Mouse (Mus musculus): ENCODE measurements at regions not wholly inside any gene's neighbourhood (a gene's known extent, or its start where the extent isn't known, plus 50 kb on each side); places are given as distances from the start of the nearest gene placed in this dataset.

DNA sequence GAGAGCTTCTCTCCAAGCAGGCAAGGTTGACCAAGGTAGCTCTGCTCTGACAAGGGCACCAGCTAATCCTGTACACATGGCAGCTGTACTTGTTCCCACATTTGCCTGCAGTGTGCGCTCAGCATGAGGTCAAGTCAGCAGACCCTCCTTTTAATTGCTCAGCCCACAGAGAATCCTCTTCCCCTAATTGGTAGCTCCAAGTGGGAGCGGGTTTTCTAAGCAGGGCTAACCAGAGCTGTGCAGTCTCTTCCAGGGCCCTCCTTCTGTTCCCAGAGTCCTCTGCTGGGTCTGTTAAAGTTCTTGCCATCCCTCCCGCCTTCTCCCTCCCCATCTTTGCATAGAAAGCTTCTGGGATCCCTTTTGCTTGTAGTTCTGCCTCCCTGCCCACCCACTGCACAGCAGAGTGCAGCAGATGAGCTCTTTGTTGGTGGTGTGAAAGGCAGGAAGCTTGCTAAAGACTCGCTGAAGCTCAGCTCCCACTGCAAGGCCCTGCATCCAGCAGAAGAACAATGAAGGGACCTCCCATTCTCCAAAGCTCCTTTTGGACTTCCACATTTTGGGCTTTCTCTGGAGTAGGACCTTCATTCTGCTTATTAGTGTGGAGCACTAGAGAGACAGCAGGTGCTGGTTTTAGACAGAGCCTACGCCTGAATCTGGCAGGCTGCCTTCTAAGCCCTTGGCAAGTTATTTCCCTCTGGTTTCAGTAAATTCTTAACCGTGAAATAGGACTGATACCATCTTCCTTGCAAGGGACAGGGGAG is 235.3 kb upstream of the Serp2 start:
- H3K4me3 ChIP-seq (ENCODE audit: insufficient read depth, low read length), result no peak overlapping the region
- H3K4me1 ChIP-seq (ENCODE audit: control insufficient read depth, insufficient read depth, low read length), result peaks cover 4% of the 10 kb centered on the region
- H3K27ac ChIP-seq (ENCODE audit: insufficient read depth, low read length), result peak overlapping the region; percentile 40
- TF ChIP-seq POLR2A (IDR thresholded peaks at IDR 0.05; ENCODE audit: extremely low read depth, insufficient read depth, low read length) (peak; percentile 20; the same call in 1 of the 2 replicates), CTCF (IDR thresholded peaks at IDR 0.05; ENCODE audit: extremely low read depth, insufficient read depth, low read length) (no peak)

DNA sequence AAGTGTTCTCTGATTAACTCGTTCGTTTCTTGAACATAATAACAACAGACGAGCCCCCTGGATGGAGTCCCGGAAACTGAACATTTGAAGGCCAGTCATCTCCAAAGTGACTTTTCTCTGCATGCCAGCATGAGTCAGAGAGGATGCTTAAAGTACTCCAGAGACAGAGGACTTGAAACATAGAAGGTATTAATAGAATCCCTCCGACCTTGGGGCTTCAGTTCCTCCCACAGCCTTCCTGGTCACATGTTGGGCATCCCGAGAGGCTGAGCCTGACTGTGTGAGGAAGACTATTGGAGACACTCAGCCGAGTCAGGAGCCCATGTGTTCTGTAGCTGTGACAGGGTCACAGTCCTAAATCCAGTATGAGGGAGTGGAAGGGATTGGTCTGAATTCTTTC is 232.7 kb upstream of the Serp2 start:
- peaks cover 2% of the 10 kb centered on the region for H3K4me1 ChIP-seq (ENCODE audit: control insufficient read depth, insufficient read depth, low read length)

DNA sequence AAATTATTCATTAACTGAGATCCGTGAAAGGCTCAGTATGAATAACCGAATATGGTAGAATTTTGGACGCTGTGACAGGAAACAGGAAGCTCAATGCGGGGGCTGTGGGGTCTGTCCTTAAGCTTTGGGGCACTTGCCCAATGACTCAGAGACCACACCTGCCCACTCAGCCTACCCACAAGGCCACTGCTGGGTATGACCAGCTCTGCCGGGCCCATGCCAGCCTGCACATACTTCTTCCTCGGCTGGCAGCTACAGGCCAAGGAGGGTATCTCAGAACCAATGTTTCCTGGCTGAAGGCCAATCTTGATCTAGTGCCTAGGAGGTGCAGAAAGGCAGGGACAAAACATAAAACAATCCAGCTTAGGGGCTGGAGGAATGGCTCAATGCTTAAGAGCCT is 230.9 kb upstream of the Serp2 start:
- H3K4me3 ChIP-seq (ENCODE audit: insufficient read depth, low read length), result no peak overlapping the region
- H3K27ac ChIP-seq (ENCODE audit: insufficient read depth, low read length), result no peak overlapping the region
- TF ChIP-seq POLR2A (IDR thresholded peaks at IDR 0.05; ENCODE audit: extremely low read depth, insufficient read depth, low read length) (no peak), CTCF (IDR thresholded peaks at IDR 0.05; ENCODE audit: extremely low read depth, insufficient read depth, low read length) (no peak)
- peaks cover 2% of the 10 kb centered on the region for H3K4me1 ChIP-seq (ENCODE audit: control insufficient read depth, insufficient read depth, low read length)

More for the DNA sequence above, 232.7 kb upstream of the Serp2 start:
- H3K27ac ChIP-seq (ENCODE audit: insufficient read depth, low read length), result no peak overlapping the region
- H3K4me3 ChIP-seq (ENCODE audit: insufficient read depth, low read length), result no peak overlapping the region
- TF ChIP-seq CTCF (IDR thresholded peaks at IDR 0.05; ENCODE audit: extremely low read depth, insufficient read depth, low read length) (no peak), POLR2A (IDR thresholded peaks at IDR 0.05; ENCODE audit: extremely low read depth, insufficient read depth, low read length) (no peak)

GRCm38 (mm10) chr14:76786214-76786613 is 229.5 kb upstream of the Serp2 start:
- no peak overlapping the region for H3K4me3 ChIP-seq (ENCODE audit: insufficient read depth, low read length)
- H3K27ac ChIP-seq (ENCODE audit: insufficient read depth, low read length), result no peak overlapping the region
- TF ChIP-seq CTCF (IDR thresholded peaks at IDR 0.05; ENCODE audit: extremely low read depth, insufficient read depth, low read length), result no peak
- TF ChIP-seq POLR2A (IDR thresholded peaks at IDR 0.05; ENCODE audit: extremely low read depth, insufficient read depth, low read length), result no peak
- H3K4me1 ChIP-seq (ENCODE audit: control insufficient read depth, insufficient read depth, low read length), result peaks cover 2% of the 10 kb centered on the region; the same call in 1 of the 2 replicates

GRCm38 (mm10) chr14:76781524-76781880 is 224.8 kb upstream of the Serp2 start:
- TF ChIP-seq POLR2A (IDR thresholded peaks at IDR 0.05; ENCODE audit: extremely low read depth, insufficient read depth, low read length), result no peak
- TF ChIP-seq CTCF (IDR thresholded peaks at IDR 0.05; ENCODE audit: extremely low read depth, insufficient read depth, low read length), result no peak
- no peak overlapping the region for H3K4me3 ChIP-seq (ENCODE audit: insufficient read depth, low read length)
- H3K4me1 ChIP-seq (ENCODE audit: control insufficient read depth, insufficient read depth, low read length), result peaks cover 14% of the 10 kb centered on the region
- peak overlapping the region; percentile 10; the same call in 1 of the 2 replicates for H3K27ac ChIP-seq (ENCODE audit: insufficient read depth, low read length)

GRCm38 (mm10) chr14:76780572-76781523 is 224.2 kb upstream of the Serp2 start:
- Histone ChIP-seq H3K27ac (ENCODE audit: insufficient read depth, low read length) (peak overlapping the region; percentile 10; the same call in 1 of the 2 replicates), H3K4me1 (ENCODE audit: control insufficient read depth, insufficient read depth, low read length) (peaks cover 14% of the 10 kb centered on the region), H3K4me3 (ENCODE audit: insufficient read depth, low read length) (no peak overlapping the region)
- TF ChIP-seq POLR2A (IDR thresholded peaks at IDR 0.05; ENCODE audit: extremely low read depth, insufficient read depth, low read length) (no peak), CTCF (IDR thresholded peaks at IDR 0.05; ENCODE audit: extremely low read depth, insufficient read depth, low read length) (no peak)

DNA sequence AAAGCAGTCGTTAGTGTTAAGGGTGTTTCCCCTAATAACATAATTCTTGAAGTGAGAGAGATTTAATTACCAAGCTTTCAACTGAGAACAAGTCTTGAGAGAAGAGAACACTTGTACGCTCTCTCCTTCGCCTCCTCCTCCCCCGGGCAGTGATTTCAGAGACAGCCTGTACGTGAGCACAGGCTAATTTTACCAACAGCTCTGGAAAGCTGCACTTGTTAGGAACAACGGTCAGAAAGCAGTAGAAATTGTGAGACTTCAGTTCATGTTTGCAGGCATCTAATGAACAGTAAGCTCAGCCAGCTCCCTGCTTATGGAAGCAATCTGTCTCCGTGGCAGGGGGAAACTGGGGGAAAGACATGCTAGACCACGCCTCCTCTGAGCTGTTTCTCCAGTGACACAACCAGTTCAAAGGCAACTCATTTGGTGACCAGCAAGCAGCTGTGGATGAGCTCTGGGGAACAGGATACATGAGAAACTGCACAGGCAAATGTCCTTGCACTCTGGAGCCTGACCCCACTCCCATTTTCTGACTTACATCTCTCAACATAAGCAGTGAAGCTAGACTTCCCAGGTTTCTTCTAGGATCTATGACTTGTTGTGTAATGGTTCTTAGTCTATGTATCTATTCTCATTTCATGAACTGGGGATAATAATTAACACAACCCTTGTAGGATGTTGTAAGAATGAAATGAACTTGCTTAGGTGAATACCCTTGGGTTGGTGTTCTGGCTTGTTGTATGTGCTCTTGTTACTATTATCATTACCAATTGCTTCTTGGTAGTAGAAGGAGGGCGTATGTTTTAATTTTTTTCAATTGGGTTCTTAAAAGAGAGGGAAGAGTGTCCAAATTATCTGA is 222.1 kb upstream of the Serp2 start:
- Histone ChIP-seq H3K4me3 (ENCODE audit: insufficient read depth, low read length) (no peak overlapping the region), H3K27ac (ENCODE audit: insufficient read depth, low read length) (peak overlapping the region; percentile 93), H3K4me1 (ENCODE audit: control insufficient read depth, insufficient read depth, low read length) (peaks cover 14% of the 10 kb centered on the region)
- no peak for TF ChIP-seq CTCF (IDR thresholded peaks at IDR 0.05; ENCODE audit: extremely low read depth, insufficient read depth, low read length)
- peak; percentile 53; the same call in 1 of the 2 replicates for TF ChIP-seq POLR2A (IDR thresholded peaks at IDR 0.05; ENCODE audit: extremely low read depth, insufficient read depth, low read length)

GRCm38 (mm10) chr14:76775387-76775924 is 218.8 kb upstream of the Serp2 start:
- no peak overlapping the region for H3K4me3 ChIP-seq (ENCODE audit: insufficient read depth, low read length)
- H3K4me1 ChIP-seq (ENCODE audit: control insufficient read depth, insufficient read depth, low read length), result peaks cover 16% of the 10 kb centered on the region
- TF ChIP-seq CTCF (IDR thresholded peaks at IDR 0.05; ENCODE audit: extremely low read depth, insufficient read depth, low read length), result no peak
- TF ChIP-seq POLR2A (IDR thresholded peaks at IDR 0.05; ENCODE audit: extremely low read depth, insufficient read depth, low read length), result no peak
- no peak overlapping the region for H3K27ac ChIP-seq (ENCODE audit: insufficient read depth, low read length)
